Mouse (Mus musculus): ENCODE results near the gene Glg1.
"Not testable (repeated sequence)": the region's sequence is repeated elsewhere in the genome, so short reads cannot be mapped to it uniquely, and the experiment has no call there.

The Glg1 gene

GRCm38 (mm10) chr8:111258631-111259407 is at the start of gene Glg1:
TSS of gene Glg1 (minus strand) at chr8:111259216.
- DNase-seq = peak; percentile 95 to 97

DNA sequence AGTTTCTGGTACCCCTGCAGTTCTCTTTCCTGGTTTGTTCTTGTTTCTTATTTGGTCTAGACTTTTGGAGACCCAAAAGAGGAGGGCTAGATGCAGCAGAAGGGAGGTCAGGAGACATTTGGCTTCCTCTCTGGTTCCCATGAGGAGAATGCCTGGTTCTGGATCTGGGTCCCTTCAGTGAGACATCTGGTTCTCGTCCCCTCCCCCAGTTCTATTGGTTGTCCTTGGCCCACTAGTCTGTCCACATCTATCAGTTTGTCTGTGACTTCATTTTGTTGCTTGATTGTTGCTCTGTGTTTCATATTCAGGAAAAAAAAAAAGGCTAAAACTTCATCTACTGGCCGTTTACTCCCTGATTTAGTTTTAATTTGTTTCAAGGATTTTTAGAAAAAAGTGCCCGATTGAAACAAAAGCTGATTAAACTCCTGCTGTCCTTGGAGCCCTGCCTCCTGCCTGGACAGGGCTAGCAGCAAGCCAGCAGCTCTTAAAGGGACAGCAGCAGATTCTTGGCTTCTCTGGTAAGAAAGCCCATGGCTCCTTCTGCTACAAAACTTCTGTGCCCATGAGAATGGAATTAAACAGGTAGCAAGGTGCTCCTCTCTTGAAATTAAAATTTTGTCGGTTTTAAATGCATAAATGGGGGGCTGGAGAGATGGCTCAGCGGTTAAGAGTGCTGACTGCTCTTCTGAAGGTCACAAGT is 46.2 kb upstream of the Glg1 start:
- DNase-seq = peak; percentile 11 to 33

GRCm38 (mm10) chr8:111304359-111304758 is 45.3 kb upstream of the Glg1 start:
- no peak for DNase-seq

GRCm38 (mm10) chr8:111303076-111303803 is 44.2 kb upstream of the Glg1 start:
- not testable (repeated sequence) for DNase-seq

GRCm38 (mm10) chr8:111300597-111301546 is 41.9 kb upstream of the Glg1 start:
- DNase-seq = peak in 1 of 2 experiments; percentile 27

GRCm38 (mm10) chr8:111299821-111300568 is 41.0 kb upstream of the Glg1 start, which contains the start of gene Rfwd3:
TSS of gene Rfwd3 (minus strand) at chr8:111300222.
- DNase-seq = peak; percentile 97 to 99

DNA sequence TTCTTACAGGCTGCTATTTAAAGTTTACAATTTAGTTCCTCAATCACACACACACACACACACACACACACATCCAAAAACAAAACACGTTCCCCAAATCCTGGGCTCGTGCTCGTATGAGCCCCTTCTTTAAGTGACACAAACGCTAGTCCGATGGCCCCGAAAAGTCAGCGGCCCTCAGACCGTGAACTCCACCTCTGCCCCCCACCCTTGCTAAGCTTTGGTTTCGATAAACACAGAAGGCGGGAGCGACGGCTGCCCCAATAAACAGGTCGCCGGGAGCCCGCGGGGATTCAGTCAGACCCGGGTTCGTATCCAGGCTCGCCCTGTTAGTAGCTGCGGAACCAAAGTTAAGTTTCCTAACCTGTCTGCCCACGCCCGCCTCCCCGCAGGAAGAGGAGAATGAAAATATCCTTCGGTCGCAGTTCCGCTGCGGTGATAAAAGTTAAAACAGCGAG is 40.4 kb upstream of the Glg1 start:
- DNase-seq = peak; percentile 39 to 74

DNA sequence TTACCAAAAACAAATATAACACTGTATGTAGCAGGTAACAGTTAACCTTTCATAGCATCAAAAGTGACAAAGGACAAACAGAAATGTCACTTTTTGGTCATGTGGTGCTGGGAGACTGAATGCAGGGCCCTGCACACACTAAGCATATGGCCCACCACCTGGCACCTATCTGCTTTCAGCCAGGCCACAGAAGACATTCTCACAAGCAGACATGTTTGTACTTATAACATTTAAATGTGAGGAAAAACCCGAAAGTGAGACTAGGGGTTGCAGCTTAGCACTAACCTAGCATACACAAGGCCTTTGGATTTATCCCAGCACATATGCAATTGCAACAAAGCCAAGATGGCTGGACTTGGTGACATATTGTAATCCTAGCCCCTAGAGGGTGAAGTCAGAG is 39.0 kb upstream of the Glg1 start:
- no peak for DNase-seq

DNA sequence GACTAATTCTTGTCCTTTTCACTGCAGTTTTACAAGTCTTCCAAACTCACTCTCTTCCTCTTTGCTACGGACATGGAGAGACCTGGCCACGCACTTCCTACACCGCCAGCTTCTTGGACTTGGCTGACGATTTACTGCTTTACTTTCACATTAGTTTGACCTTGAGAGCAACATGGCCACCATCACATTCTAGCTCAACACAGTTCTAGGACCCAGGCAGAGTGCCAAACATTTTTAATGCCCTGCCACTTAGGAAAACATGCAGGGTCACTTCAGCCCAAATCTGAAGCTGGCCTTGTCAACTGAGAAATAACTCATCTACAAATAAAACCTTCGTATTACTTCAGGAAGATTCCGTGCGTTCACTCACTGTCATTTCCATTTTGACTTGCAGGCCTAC is 32.7 kb upstream of the Glg1 start:
- peak; percentile 59 to 65 for DNase-seq

DNA sequence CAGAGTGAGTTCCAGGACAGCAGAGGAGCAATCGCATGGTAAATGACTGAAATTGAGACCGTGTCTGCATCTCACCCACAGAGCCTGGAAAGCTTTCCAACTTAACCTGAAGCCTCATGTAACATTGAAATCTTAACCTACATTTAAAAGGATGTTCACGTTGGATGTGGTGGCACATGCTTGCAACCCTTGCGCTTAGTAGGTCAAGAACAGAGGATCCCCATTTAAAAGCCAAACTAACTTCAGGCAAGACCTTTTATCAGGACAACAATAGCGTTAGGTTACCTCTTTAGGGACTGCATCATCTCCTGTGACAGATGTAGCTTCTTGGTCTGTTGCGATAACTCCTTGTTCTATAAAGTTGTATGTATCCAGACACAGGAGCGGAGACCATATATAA is 31.6 kb upstream of the Glg1 start:
- DNase-seq = no peak

- no peak for DNase-seq
These were observed 26.6 kb upstream of the Glg1 start for GRCm38 (mm10) chr8:111285603-111286002.

GRCm38 (mm10) chr8:111282093-111282492 is 23.1 kb upstream of the Glg1 start:
- DNase-seq = no peak

GRCm38 (mm10) chr8:111268277-111268676 is 9.3 kb upstream of the Glg1 start:
- DNase-seq = peak in 1 of 2 experiments; percentile 36

DNA sequence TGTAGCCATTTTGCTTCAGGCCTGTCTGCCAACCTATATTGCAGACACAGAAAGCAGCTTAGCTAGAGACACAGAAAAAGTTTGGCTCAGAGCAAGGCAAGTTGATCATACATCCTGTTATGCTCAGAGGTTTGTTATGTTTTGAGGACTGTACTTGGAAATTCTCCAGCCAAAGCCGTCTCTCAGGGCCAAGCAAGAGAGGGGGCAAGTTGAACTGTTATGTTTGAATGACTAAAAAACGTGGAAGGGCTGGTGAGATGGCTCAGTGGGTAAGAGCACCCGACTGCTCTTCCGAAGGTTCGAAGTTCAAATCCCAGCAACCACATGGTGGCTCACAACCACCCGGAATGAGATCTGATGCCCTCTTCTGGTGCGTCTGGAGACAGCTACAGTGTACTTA is 7.1 kb upstream of the Glg1 start:
- peak; percentile 24 to 25 for DNase-seq

GRCm38 (mm10) chr8:111264693-111265220 is 5.7 kb upstream of the Glg1 start:
- DNase-seq = peak; percentile 26 to 31

GRCm38 (mm10) chr8:111261981-111262381 is 3.0 kb upstream of the Glg1 start:
- DNase-seq = no peak

- peak; percentile 41 to 66 for DNase-seq
These were observed 1.2 kb upstream of the Glg1 start for GRCm38 (mm10) chr8:111260251-111260650.

DNA sequence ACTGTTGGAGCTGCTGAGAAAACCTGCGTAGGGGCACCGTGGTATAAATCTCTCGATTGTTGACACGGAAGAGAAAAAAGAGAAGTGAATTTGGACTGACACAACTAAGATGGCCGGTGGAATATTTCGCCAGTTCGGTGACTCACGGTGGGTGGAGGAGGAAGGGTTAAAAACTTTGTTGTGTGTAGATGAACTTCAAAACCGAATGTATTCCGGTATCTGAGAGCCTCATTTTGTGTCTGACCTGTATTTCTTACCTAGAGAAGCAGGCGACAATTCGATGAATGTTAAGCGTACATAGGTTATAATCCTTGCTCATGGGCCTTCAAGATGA is 359 bp upstream of the Glg1 start:
- DNase-seq = no peak

DNA sequence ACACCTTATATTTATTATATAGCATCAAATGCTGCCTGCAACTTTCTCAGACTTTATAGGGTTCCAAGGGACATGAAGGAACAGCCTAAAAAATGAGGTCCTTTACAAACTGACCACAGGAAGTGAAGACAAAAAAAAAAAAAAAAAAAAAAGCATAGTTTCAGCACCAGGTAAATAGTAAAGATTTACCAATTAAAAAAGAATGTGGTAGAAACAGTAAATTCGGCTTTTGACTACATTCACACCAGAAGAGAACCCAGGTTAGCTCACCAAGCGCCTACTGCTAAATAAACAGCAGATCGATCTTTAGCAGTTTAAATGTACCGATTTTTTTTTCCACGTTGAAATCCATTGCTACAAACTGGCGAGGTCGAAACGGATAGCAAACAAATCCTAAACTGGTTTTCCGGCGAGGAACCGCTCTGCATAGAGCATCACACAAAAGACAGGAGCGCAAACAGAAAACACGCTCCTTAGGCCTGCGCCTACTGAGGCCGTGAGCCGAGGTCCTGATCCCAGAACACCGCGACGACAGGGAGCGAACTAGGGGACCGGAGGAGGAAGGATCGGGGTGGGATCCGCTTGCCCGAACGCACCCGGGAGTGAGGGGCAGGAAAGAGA is 896 bp downstream of the Glg1 start:
- DNase-seq = no peak

- no peak for DNase-seq
These were observed 6.4 kb downstream of the Glg1 start for GRCm38 (mm10) chr8:111252487-111253112.
